Mouse (Mus musculus) heart, embryonic 16.5 days (tissue): ENCODE data around the gene Adcy2. TPM values are rescaled to one million over a fixed set of nuclear protein-coding genes. Genes with fewer than 3 reads are reported as not detected.

Experiments used
- ATAC-seq: fragments of 200-750 bp; cut with Nextera tagmentation; replicated peaks from 2 replicates; pipeline ENCODE4 v1.8.0; 2017; ENCODE audit warnings: moderate number of reproducible peaks; ENCODE audit not compliant: insufficient read depth, low FRiP score; ENCODE audit errors: extremely low read depth
- H3K27ac ChIP-seq: fragments of 300-500 bp; sonication (generic); 2 replicates; pipeline ENCODE4 v1.5.1; 2014; ENCODE audit warnings: mild to moderate bottlenecking, low read length, control low read depth, moderate library complexity
- H3K27me3 ChIP-seq: fragments of 300-500 bp; sonication (generic); 2 replicates; pipeline ENCODE4 v1.6.1; 2014; ENCODE audit warnings: low read length, mixed read lengths; ENCODE audit not compliant: control insufficient read depth, insufficient read depth
- H3K36me3 ChIP-seq: fragments of 300-500 bp; sonication (generic); 2 replicates; pipeline ENCODE4 v1.6.1; 2014; ENCODE audit not compliant: control insufficient read depth, insufficient read depth
- H3K4me1 ChIP-seq: fragments of 300-500 bp; sonication (generic); 2 replicates; pipeline ENCODE4 v1.6.1; 2014; ENCODE audit warnings: low read length, mixed read lengths; ENCODE audit not compliant: control insufficient read depth, insufficient read depth
- H3K4me2 ChIP-seq: fragments of 300-500 bp; sonication (generic); 2 replicates; pipeline ENCODE4 v1.6.1; 2014; ENCODE audit warnings: low read depth, mild to moderate bottlenecking, control low read depth, low read length
- H3K4me3 ChIP-seq: fragments of 300-500 bp; sonication (generic); 2 replicates; pipeline ENCODE4 v1.5.1; 2014; ENCODE audit warnings: mild to moderate bottlenecking, control low read depth, low read length
- H3K9ac ChIP-seq: fragments of 300-500 bp; sonication (generic); 2 replicates; pipeline ENCODE4 v1.6.1; 2014; ENCODE audit warnings: low read length, control low read depth
- H3K9me3 ChIP-seq: fragments of 300-500 bp; sonication (generic); replicated peaks from 2 replicates; pipeline ENCODE4 v1.6.1; 2016; ENCODE audit warnings: low read length; ENCODE audit not compliant: control insufficient read depth
- WGBS: fragments of 180-500 bp; shearing (Covaris S2); extraction: QIAGEN DNeasy Blood & Tissue Kit; methylation state at CpG from one replicate; pipeline ENCODE4 v1.1.7; 2014; 5-methylcytosine and 5-hydroxymethylcytosine counted together
- polyA plus RNA-seq: library from polyadenylated mRNA; unstranded; fragments of >200 nt; fragmentation: Nextera tagmentation; extraction: Ambion mirVana; gene quantifications from 2 replicates; pipeline ENCODE4 v1.2.1, GENCODE M21; 2015

The Adcy2 gene
- polyA plus RNA-seq, 1 experiment from 2014 or later, result 0.58 TPM

DNA sequence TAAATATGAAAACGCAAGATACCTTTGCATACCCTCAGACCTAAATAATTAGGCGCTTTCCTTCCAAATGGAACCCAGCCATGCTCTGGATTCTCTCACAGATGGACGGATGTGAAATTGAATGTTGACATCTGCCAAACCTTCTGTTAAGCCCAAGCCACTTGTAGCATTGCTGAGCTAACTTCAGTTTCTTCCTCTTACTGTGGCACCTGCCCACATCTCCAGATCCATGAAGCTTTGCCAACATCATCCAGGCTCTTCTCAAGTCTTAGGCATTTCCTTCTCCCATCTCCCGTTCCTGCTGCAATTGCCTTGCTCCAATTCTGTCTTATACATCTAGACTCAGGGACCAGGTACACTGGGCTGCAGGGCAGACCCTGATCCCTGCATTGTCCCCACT lies 6.8 kb upstream of the Adcy2 start:
- Histone ChIP-seq H3K27ac (no peak overlapping the region), H3K27me3 (no peaks in the 10 kb centered on the region; the same call in 1 of the 2 replicates), H3K9me3 (no peaks in the 10 kb centered on the region), H3K4me3 (no peak overlapping the region), H3K9ac (no peak overlapping the region), H3K36me3 (no peaks in the 10 kb centered on the region), H3K4me1 (no peaks in the 10 kb centered on the region), H3K4me2 (no peak overlapping the region)
- no peak for ATAC-seq
- 77% methylated on average over 4 of the region's 4 CpGs for WGBS

DNA sequence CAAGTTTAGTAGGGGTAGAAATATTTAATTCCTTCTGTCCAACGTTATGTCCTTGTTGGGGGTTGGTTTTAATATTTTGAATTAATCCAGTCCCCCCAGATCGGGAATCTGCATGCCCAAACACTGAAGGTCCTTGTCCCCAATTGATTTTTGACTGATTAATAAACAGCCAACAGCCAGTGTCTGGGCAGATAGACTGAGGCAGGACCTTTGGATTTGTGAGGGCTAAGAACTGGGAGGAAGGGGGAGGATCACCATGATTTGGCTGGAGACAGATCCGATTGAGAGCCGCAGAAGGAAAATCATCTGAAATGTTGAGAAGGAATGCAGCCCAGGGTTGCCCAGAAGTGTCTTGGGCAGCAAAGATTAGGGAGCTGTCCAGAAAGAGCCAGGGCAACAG lies 5.1 kb upstream of the Adcy2 start:
- Histone ChIP-seq H3K36me3 (no peaks in the 10 kb centered on the region), H3K27me3 (peaks cover 14% of the 10 kb centered on the region), H3K4me1 (no peaks in the 10 kb centered on the region), H3K4me3 (no peak overlapping the region), H3K27ac (no peak overlapping the region), H3K9ac (no peak overlapping the region), H3K4me2 (no peak overlapping the region), H3K9me3 (no peaks in the 10 kb centered on the region)
- 69% methylated on average over 4 of the region's 4 CpGs for WGBS
- ATAC-seq, result no peak

DNA sequence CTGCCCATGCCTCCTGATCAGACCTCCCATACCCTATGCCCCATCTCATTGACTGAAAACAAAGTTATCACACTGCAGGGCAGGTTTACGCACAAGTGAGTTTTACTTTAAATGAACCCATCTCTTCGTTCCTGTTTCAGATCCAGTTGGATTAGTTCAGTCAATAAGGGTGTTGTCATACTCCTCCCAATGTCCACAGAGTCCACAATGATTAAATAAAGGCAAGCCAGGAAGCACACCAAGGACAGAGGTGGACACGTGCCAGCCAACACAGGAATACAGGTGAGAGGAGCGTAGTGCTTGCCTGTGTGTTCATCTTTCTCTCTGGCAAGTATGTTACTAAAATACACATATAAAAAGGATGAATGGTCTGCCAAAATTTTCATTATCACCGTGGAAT lies 3.3 kb upstream of the Adcy2 start:
- no peak for ATAC-seq
- 65% methylated on average over 5 of the region's 5 CpGs for WGBS
- H3K27me3 ChIP-seq, result peaks cover 30% of the 10 kb centered on the region
- H3K9ac ChIP-seq, result no peak overlapping the region
- H3K27ac ChIP-seq, result no peak overlapping the region
- H3K4me2 ChIP-seq, result no peak overlapping the region
- H3K4me3 ChIP-seq, result no peak overlapping the region
- peaks cover 6% of the 10 kb centered on the region for H3K4me1 ChIP-seq
- H3K36me3 ChIP-seq, result no peaks in the 10 kb centered on the region
- H3K9me3 ChIP-seq, result no peaks in the 10 kb centered on the region

DNA sequence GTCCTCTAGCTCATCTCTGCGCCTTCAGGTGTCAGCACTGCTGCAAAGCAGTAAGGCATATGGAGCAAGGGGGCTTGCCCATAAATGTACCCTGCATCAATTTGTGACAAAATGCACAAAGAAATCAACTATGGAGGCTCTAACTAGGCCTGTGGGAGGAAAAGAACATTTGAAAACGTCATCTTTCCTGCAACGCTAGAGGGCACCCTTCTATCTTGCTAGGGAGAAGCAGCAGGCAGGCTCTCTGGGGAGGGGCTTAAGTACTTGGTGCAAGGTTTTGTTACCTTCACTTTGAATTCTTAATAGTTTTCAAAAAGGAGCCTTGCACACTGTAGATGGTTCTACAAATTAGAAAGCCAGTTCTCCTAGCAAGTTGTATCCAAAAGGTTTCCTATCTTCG lies 2.8 kb upstream of the Adcy2 start:
- WGBS, result 17% methylated on average over 4 of the region's 4 CpGs
- Histone ChIP-seq H3K4me1 (peaks cover 6% of the 10 kb centered on the region), H3K9ac (no peak overlapping the region), H3K4me2 (no peak overlapping the region), H3K4me3 (no peak overlapping the region), H3K27ac (no peak overlapping the region), H3K36me3 (no peaks in the 10 kb centered on the region), H3K27me3 (peaks cover 35% of the 10 kb centered on the region), H3K9me3 (no peaks in the 10 kb centered on the region)
- no peak for ATAC-seq

DNA sequence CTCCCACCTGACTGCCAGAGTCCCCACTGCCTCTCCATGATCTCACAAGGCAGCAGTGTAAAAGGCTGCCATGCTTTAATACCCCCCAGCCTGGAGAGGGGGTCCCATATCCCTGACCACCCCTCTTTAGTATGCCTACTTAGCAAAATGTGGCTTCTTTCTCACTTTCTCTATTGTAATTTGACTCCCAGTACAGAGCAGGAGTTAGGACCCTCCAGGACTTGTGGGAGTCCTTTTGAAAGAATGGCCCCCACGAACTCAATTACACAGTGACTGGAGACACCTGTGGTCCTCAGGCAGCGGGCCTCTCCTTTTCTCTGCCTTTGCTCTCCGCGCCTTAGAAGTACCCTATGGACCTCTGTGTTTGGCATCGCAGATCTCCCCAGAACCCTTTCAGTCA lies 485 bp upstream of the Adcy2 start:
- no peak for ATAC-seq
- Histone ChIP-seq H3K27me3 (peaks cover 41% of the 10 kb centered on the region), H3K4me2 (peak overlapping the region; percentile 93), H3K9ac (peak overlapping the region; percentile 60; the same call in 1 of the 2 replicates), H3K27ac (no peak overlapping the region), H3K36me3 (no peaks in the 10 kb centered on the region), H3K4me1 (peaks cover 6% of the 10 kb centered on the region), H3K9me3 (no peaks in the 10 kb centered on the region), H3K4me3 (peak overlapping the region; percentile 65)
- 34% methylated on average over 5 of the region's 5 CpGs for WGBS

DNA sequence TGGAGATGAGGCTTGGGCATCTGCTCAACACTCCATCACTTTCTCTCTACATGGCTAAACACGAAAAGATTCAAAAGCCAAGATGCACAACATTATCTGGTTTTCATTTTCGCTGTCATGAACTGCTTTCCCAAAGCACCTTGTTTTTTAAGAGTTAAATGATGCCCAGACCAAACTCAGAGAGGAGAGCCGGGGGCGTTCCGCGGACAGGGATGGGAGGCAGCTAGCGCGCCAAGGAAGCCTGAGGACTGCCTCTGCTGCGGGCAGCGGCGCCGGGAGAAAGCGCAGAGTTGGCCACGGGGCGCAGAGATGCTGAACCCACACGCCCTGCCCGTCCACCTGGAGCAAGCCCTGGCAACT lies 803 bp downstream of the Adcy2 start:
- peaks cover 41% of the 10 kb centered on the region for H3K27me3 ChIP-seq
- peak overlapping the region; percentile 65 for H3K4me3 ChIP-seq
- peak overlapping the region; percentile 93 for H3K4me2 ChIP-seq
- no peak for ATAC-seq
- WGBS, result 1% methylated on average over 17 of the region's 17 CpGs
- no peaks in the 10 kb centered on the region for H3K36me3 ChIP-seq
- no peaks in the 10 kb centered on the region for H3K9me3 ChIP-seq
- H3K27ac ChIP-seq, result no peak overlapping the region
- peaks cover 6% of the 10 kb centered on the region for H3K4me1 ChIP-seq
- peak overlapping the region; percentile 60 for H3K9ac ChIP-seq

DNA sequence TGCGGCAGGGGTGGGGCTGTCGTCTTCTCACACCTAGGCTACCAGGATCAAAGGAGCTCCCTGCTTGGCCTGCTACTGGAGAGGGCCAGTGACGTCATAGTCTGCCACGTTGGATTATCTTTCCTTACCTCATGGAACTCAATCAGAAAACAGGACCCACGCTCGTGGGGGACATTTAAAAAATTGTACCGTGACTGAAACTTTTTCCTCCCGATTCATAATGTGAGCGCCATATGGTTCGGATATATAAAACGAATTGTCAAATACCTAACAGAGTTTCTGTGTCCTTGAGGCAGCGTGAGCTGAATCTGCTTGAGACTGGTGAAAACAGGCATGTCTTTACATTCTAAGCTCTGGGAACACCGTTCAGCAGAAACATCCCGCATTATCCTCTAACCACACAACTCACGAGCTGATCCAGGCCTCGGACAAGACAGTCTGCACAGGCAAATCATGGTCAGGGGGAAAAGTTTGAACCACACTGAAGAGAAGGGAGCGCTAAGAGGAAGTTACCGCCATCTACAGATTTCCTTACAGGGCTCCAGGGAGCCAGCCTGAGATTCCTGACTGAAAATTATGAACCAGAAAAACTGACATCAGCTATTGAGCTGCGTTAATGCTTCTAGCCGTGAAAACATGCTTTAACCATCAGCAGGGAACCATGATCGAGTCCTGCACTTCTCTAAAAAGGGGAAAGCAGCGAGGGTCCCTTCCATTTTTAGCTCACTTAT lies 1.4 kb downstream of the Adcy2 start:
- H3K27ac ChIP-seq, result no peak overlapping the region
- peaks cover 41% of the 10 kb centered on the region for H3K27me3 ChIP-seq
- no peak for ATAC-seq

DNA sequence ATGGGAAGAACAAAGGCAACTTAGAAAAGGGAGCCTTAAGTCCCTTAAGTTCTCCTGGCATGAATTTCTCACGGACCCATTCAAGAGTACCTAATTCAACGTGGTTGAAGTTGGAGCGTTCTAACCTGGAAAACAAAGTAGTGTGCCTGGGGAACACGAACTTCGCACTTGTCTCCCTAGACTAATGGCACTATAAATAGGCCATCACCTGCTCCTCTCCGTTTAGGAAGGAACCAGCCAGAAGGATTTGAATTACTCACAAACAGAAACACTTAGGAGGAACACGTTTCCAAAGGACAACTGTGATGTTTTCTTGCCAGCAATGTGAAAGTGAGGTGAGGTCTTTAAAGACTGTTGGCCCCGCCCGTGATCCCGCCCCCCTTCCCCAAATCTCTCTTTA lies 2.0 kb downstream of the Adcy2 start:
- peaks cover 41% of the 10 kb centered on the region for H3K27me3 ChIP-seq

More for the DNA sequence above, 1.4 kb downstream of the Adcy2 start:
- Histone ChIP-seq H3K9me3 (no peaks in the 10 kb centered on the region), H3K4me3 (peak overlapping the region; percentile 65), H3K4me2 (peak overlapping the region; percentile 93), H3K9ac (peak overlapping the region; percentile 60; the same call in 1 of the 2 replicates), H3K4me1 (peaks cover 6% of the 10 kb centered on the region), H3K36me3 (no peaks in the 10 kb centered on the region)
- 9% methylated on average over 22 of the region's 22 CpGs for WGBS

DNA sequence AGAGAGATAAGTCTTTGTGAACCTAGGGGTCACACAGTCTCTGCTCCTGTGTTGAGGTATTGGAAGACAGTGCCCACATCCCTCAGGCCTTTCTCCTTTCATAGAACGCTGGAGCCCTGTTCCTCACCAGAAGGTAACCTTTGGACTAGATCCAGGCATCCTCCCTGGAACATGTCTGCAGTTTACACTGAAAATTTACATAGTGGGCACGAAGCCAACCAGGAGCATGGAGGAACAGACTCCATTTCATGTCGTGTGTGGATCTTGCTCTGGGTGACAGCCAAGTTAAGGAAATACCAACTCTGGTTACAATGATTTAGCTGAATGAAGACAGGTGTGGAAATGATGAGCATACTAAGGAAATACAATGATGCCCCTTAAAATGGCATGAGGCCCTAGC lies 2.7 kb downstream of the Adcy2 start:
- H3K36me3 ChIP-seq, result no peaks in the 10 kb centered on the region
- WGBS, result 51% methylated on average over 3 of the region's 3 CpGs
- H3K9ac ChIP-seq, result no peak overlapping the region
- no peak for ATAC-seq
- H3K27ac ChIP-seq, result no peak overlapping the region
- no peak overlapping the region for H3K4me3 ChIP-seq
- peaks cover 41% of the 10 kb centered on the region for H3K27me3 ChIP-seq
- no peak overlapping the region for H3K4me2 ChIP-seq
- H3K4me1 ChIP-seq, result peaks cover 6% of the 10 kb centered on the region
- H3K9me3 ChIP-seq, result no peaks in the 10 kb centered on the region

More for the DNA sequence above, 2.0 kb downstream of the Adcy2 start:
- Histone ChIP-seq H3K27ac (no peak overlapping the region), H3K4me2 (peak overlapping the region; percentile 93; the same call in 1 of the 2 replicates), H3K36me3 (no peaks in the 10 kb centered on the region), H3K9me3 (no peaks in the 10 kb centered on the region), H3K9ac (no peak overlapping the region), H3K4me1 (peaks cover 6% of the 10 kb centered on the region), H3K4me3 (peak overlapping the region; percentile 65)
- no peak for ATAC-seq
- 16% methylated on average over 10 of the region's 10 CpGs for WGBS
